Mouse (Mus musculus) central nervous system, embryonic 14 days (tissue): ENCODE measurements around the gene Tbc1d32. TPM values are rescaled to one million over a fixed set of nuclear protein-coding genes. Genes with fewer than 3 reads are reported as not detected.

Experiments
- polyA plus RNA-seq: library from polyadenylated mRNA; depleted of rRNA; stranded (reverse); fragments of >200 nt; gene quantifications from 2 replicates; pipeline ENCODE4 v1.2.3, GENCODE M21; 2012; rRNA removed

Tbc1d32 gene
- 3.0 and 3.4 TPM in 2 replicates for polyA plus RNA-seq

GRCm38 (mm10) chr10:56228568-56229209, at the start of gene Tbc1d32:
Tbc1d32 (minus strand) TSS chr10:56228689.

GRCm38 (mm10) chr10:56106333-56106995, 122.0 kb downstream of the Tbc1d32 start, which contains the start of gene Msl3l2:
Msl3l2 (plus strand) TSS chr10:56106917.

Other genes starting within 250 kb of the Tbc1d32 start
- gene Msl3l2, start 121.8 kb downstream of the Tbc1d32 start, polyA plus RNA-seq = 13.6 and 14.5 TPM in 2 replicates
- 37.4 and 48.9 TPM in 2 replicates for gene Gja1, start 148.6 kb upstream of the Tbc1d32 start, polyA plus RNA-seq